Mouse (Mus musculus) intestine, embryonic 14.5 days (tissue): ENCODE data around the gene Actrt2. TPM values are rescaled to one million over a fixed set of nuclear protein-coding genes. Genes with fewer than 3 reads are reported as not detected.

Source experiments
- ATAC-seq: fragments of 200-750 bp; cut with Nextera tagmentation; replicated peaks from 2 replicates; pipeline ENCODE4 v1.8.0; 2017; ENCODE audit warnings: low read depth, moderate number of reproducible peaks, moderate TSS enrichment, moderate library complexity; ENCODE audit not compliant: low FRiP score, low TSS enrichment
- DNase-seq: peaks from one replicate; pipeline ENCODE4 v3.0.0-alpha.2; 2018; ENCODE audit warnings: low spot score
- H3K27ac ChIP-seq: fragments of 300-500 bp; sonication (generic); 2 replicates; pipeline ENCODE4 v1.5.1; 2014; ENCODE audit warnings: low read depth, mild to moderate bottlenecking, control low read depth
- H3K27me3 ChIP-seq: fragments of 300-500 bp; sonication (generic); replicated peaks from 2 replicates; pipeline ENCODE4 v1.6.1; 2014; ENCODE audit warnings: low read length, control low read depth; ENCODE audit not compliant: control insufficient read depth, insufficient read depth
- H3K36me3 ChIP-seq: fragments of 300-500 bp; sonication (generic); 2 replicates; pipeline ENCODE4 v1.6.1; 2014; ENCODE audit warnings: low read length, control low read depth; ENCODE audit not compliant: control insufficient read depth, insufficient read depth
- H3K4me1 ChIP-seq: fragments of 300-500 bp; sonication (generic); replicated peaks from 2 replicates; pipeline ENCODE4 v1.6.1; 2014; ENCODE audit warnings: low read length, control low read depth, mixed read lengths; ENCODE audit not compliant: control insufficient read depth, insufficient read depth
- H3K4me2 ChIP-seq: fragments of 300-500 bp; sonication (generic); 2 replicates; pipeline ENCODE4 v1.6.1; 2014; ENCODE audit warnings: low read length
- H3K4me3 ChIP-seq: fragments of 300-500 bp; sonication (generic); 2 replicates; pipeline ENCODE4 v1.5.1; 2014; ENCODE audit warnings: low read depth, low read length, control low read depth, mixed read lengths
- H3K9ac ChIP-seq: fragments of 300-500 bp; sonication (generic); 2 replicates; pipeline ENCODE4 v1.6.1; 2014; ENCODE audit warnings: mild to moderate bottlenecking, low read length
- H3K9me3 ChIP-seq: fragments of 300-500 bp; sonication (generic); 2 replicates; pipeline ENCODE4 v1.6.1; 2016; ENCODE audit warnings: low read length, control low read depth; ENCODE audit not compliant: control insufficient read depth
- WGBS: fragments of 180-500 bp; shearing (Covaris S2); extraction: QIAGEN DNeasy Blood & Tissue Kit; methylation state at CpG from one replicate; pipeline ENCODE4 v1.1.7; 2014; 5-methylcytosine and 5-hydroxymethylcytosine counted together
- polyA plus RNA-seq: library from polyadenylated mRNA; unstranded; fragments of >200 nt; fragmentation: Nextera tagmentation; extraction: Ambion mirVana; gene quantifications from 2 replicates; pipeline ENCODE4 v1.2.1, GENCODE M21; 2014

The Actrt2 gene
- polyA plus RNA-seq, 1 experiment from 2014 or later: not detected

DNA sequence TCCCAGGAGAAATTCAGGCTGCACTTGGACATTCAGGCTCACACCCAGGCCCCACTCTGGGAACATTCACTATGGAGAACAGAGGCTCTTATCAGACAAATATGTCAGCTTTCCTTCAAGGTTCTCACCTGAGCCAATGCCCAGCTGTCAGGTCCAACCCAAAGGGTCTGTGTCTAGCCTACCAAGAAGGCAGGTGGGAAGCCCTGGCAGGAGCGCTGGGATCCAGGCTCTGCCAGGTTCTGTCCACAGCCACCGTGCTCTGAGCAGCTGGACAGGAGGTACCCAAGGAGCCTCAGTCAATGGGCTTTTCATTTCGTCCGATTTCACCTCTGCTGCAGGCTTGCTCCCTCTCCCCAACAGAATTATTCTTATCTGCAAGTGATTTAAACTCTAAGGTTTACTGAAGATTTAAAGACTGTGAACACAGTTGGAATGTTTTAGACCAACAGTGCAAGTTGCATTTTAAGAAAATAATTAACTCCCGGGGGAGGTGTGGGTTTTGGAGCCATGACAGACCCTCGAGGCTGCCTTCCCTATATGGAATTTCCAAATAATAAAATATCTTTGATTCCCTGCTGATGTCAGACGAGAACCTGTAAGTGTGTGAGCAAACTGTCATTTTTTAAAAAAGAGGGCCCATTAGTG is 35.9 kb upstream of the Actrt2 start:
- H3K4me1 ChIP-seq: no peaks in the 10 kb centered on the region
- H3K27ac ChIP-seq: no peak overlapping the region
- ATAC-seq (no peak), DNase-seq (peak; percentile 40)
- H3K9ac ChIP-seq: no peak overlapping the region
- no peak overlapping the region for H3K4me2 ChIP-seq
- no peaks in the 10 kb centered on the region for H3K27me3 ChIP-seq
- no peaks in the 10 kb centered on the region for H3K36me3 ChIP-seq
- no peaks in the 10 kb centered on the region for H3K9me3 ChIP-seq
- WGBS: 57% methylated on average over 7 of the region's 7 CpGs
- H3K4me3 ChIP-seq: no peak overlapping the region

DNA sequence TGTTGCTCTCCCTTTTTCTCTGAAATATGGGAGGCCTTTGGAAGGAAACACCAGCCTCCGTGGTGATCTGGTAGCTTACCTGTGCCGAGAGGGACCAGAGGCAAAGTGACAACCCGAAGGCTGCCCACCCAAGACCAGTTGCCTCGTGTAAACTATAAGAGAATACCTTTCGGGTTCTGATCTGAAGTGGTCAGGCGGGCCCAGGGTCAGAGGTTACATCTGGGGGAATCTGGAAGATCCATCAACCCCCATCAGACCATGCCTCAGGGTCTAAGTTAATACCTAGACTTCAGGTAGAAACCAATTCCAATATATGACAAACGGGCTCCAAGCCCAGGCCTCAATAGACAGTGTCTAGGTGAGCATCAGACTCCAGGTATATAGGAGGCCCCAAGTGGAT is 35.3 kb upstream of the Actrt2 start:
- peak; percentile 44 for DNase-seq
- no peak overlapping the region for H3K4me3 ChIP-seq
- no peak overlapping the region for H3K27ac ChIP-seq
- ATAC-seq: no peak
- WGBS: 86% methylated on average over 7 of the region's 7 CpGs
- H3K36me3 ChIP-seq: no peaks in the 10 kb centered on the region
- no peak overlapping the region for H3K4me2 ChIP-seq
- no peak overlapping the region for H3K9ac ChIP-seq
- H3K27me3 ChIP-seq: no peaks in the 10 kb centered on the region
- no peaks in the 10 kb centered on the region for H3K4me1 ChIP-seq
- H3K9me3 ChIP-seq: no peaks in the 10 kb centered on the region

DNA sequence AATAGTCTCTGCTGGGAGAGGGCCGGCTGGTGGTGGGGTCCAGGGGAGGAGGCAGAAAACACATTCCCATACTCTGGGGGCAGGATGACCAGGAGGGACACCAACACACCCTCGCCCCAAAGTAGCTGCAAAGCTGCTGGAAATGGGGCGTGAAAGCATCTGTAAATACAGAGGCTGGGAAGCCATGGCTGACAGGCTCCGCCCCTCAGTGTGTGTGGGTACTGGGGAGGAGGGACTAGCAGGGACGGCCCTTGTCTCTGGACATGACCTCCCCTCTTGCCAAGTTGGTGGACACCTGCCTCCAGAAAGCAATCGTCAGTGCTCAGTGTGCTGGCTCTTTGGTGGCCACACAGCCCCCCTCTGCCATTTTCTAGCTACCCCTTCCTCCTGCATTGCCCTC is 34.5 kb upstream of the Actrt2 start:
- H3K4me2 ChIP-seq: no peak overlapping the region
- 56% methylated on average over 6 of the region's 6 CpGs for WGBS
- H3K9me3 ChIP-seq: no peaks in the 10 kb centered on the region
- no peaks in the 10 kb centered on the region for H3K4me1 ChIP-seq
- H3K27me3 ChIP-seq: no peaks in the 10 kb centered on the region
- no peaks in the 10 kb centered on the region for H3K36me3 ChIP-seq
- ATAC-seq (no peak), DNase-seq (peak; percentile 38)
- no peak overlapping the region for H3K4me3 ChIP-seq
- no peak overlapping the region for H3K9ac ChIP-seq
- no peak overlapping the region for H3K27ac ChIP-seq

DNA sequence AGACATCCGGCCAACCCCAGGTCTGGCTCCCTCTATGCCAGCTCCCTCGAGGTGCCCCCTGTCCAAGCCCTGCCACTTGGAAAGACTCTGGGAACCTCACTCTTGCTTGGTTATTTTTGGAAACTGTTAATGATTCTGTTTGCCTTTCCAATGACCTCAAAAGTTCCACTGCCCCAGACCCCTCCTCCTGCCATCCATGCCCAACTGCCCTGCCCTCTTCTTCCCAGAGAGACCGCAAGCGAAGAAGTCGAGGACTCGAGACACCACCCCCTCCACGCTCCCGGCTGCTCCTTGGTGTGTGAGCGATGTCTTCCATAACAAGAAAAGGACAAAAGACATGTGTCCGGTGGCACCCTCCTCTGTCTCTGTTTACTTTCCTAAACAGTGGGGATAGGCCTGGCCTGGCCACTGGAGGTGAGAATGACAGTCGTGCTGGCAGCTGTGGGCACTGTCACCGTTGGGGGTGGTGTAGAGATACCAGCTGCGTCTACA is 33.3 kb upstream of the Actrt2 start:
- peak; percentile 35 for DNase-seq

DNA sequence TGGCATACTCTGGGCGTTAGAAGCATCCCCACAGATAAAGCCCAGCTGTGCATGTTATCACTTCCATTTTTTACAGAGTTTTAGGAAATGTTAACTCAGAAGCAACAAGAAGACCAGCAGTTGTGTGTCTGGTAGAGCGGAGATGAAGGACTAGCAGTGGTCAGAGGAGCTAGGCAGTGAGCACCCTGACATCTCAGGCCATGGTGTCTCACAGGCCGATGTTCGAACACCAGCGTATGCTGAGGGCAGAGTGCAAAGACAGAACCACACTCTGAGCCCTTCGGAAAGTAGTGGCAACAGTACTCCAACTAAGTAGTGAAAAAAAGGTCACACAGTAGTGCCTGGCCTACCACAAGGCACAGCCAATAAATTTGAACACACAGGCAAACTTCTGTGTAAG is 32.8 kb upstream of the Actrt2 start:
- Histone ChIP-seq H3K4me3 (no peak overlapping the region), H3K4me2 (no peak overlapping the region), H3K27me3 (no peaks in the 10 kb centered on the region), H3K9ac (no peak overlapping the region), H3K36me3 (no peaks in the 10 kb centered on the region), H3K27ac (no peak overlapping the region), H3K4me1 (no peaks in the 10 kb centered on the region), H3K9me3 (no peaks in the 10 kb centered on the region)
- ATAC-seq: no peak
- DNase-seq: peak; percentile 27
- 90% methylated on average over 6 of the region's 6 CpGs for WGBS

More for the DNA sequence above, 33.3 kb upstream of the Actrt2 start:
- H3K9ac ChIP-seq: no peak overlapping the region
- H3K27ac ChIP-seq: no peak overlapping the region
- no peaks in the 10 kb centered on the region for H3K27me3 ChIP-seq
- no peak overlapping the region for H3K4me3 ChIP-seq
- no peak for ATAC-seq
- H3K9me3 ChIP-seq: no peaks in the 10 kb centered on the region
- no peaks in the 10 kb centered on the region for H3K36me3 ChIP-seq
- no peak overlapping the region for H3K4me2 ChIP-seq
- no peaks in the 10 kb centered on the region for H3K4me1 ChIP-seq
- 79% methylated on average over 13 of the region's 13 CpGs for WGBS

DNA sequence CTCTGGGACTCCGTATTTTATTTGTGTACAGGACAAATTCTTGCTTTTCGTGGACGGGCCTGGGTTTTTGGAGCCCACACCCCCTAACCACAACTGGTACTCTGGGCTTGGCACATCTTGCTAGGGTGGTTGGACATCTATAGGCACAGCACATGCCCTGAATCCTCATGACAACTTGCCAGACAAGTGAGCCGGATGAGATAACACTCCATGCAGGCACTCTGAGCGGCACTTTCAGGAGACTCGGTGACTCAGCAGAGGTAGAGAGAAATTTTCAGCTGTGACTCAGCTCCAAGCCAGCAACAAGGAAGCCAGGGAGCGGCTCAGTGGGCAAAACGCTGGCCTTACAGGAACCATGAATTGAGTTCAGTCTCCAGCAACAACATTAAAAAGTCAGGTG is 31.6 kb upstream of the Actrt2 start:
- Histone ChIP-seq H3K9ac (no peak overlapping the region), H3K4me3 (no peak overlapping the region), H3K9me3 (no peaks in the 10 kb centered on the region), H3K27me3 (no peaks in the 10 kb centered on the region), H3K4me1 (no peaks in the 10 kb centered on the region), H3K27ac (no peak overlapping the region), H3K36me3 (no peaks in the 10 kb centered on the region), H3K4me2 (no peak overlapping the region)
- WGBS: 76% methylated on average over 8 of the region's 8 CpGs
- no peak for ATAC-seq
- no peak for DNase-seq

DNA sequence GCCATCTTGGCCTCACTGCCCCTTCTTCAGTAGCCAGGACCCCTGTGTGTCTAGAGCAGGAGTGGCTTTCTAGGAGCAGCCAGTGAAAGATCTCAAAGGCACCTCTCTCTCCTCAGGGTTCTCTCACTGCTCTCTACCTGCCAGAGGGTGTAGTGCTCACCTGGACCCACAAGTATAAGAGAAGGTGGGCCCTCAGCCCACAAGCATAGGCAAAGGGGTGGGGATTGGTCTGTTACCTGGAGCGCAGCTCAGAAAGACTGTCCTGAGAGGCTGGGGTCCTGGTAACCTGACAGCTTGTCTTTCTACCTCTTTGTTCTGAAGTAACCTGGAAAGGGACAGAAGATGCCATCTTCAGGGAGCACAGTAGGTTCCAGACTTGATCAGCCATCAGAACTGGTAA is 31.0 kb upstream of the Actrt2 start:
- Histone ChIP-seq H3K4me2 (no peak overlapping the region), H3K4me3 (no peak overlapping the region), H3K9me3 (no peaks in the 10 kb centered on the region), H3K4me1 (no peaks in the 10 kb centered on the region), H3K9ac (no peak overlapping the region), H3K27me3 (no peaks in the 10 kb centered on the region), H3K36me3 (no peaks in the 10 kb centered on the region), H3K27ac (no peak overlapping the region)
- no peak for DNase-seq
- 100% methylated on average over 1 of the region's 1 CpGs for WGBS
- no peak for ATAC-seq

DNA sequence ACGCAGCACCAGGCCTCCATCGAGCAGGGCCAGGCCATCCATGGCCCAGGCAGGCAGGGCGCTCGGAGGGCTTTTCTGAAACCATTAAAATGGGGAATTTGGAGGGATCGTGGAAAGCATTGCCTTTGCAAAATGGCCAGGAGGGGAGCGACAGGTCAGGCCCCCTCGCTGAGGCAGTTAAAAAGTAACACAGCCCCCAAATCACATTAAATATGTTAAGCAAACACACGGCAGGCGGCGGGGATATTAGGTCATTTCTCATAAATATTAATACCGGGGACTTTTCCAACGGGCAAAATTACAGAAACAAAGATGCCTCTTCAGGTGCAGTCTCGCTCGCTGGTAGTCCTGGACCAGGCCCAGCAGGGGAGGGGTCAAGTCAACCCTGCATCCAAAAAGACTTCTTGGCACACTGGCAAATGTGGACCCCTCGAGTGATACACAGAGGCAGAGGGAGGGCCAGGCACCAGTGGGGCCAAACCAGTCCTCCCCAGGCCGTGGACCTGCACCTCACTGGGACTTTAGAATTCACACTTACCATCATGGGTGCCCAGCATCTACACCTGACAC is 30.4 kb upstream of the Actrt2 start:
- no peaks in the 10 kb centered on the region for H3K4me1 ChIP-seq
- no peak overlapping the region for H3K9ac ChIP-seq
- DNase-seq: no peak
- 76% methylated on average over 16 of the region's 16 CpGs for WGBS
- no peak overlapping the region for H3K4me2 ChIP-seq
- no peak for ATAC-seq
- H3K27me3 ChIP-seq: no peaks in the 10 kb centered on the region
- H3K36me3 ChIP-seq: no peaks in the 10 kb centered on the region
- H3K4me3 ChIP-seq: no peak overlapping the region
- H3K27ac ChIP-seq: no peak overlapping the region
- H3K9me3 ChIP-seq: no peaks in the 10 kb centered on the region

DNA sequence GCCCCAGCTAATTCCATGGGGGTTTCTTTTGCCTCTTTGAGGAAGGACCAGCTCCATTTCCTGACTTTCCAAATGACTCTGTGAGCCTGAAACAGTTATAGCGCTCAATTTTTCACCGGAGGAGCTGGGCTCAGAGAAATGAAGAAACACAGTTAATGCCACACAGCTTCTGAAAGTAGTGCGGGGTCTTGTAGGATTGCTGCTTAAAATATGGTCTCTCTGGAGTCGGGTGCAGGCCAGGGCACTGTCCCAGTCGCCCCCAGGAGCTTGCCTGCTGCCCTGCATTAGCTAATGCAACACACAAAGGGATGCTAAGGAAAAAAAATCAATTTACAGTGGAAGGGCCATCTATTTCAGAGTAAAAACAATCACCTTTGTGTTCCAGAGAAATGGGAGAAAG is 29.8 kb upstream of the Actrt2 start:
- no peaks in the 10 kb centered on the region for H3K27me3 ChIP-seq
- no peaks in the 10 kb centered on the region for H3K4me1 ChIP-seq
- H3K4me2 ChIP-seq: no peak overlapping the region
- DNase-seq (no peak), ATAC-seq (no peak)
- no peak overlapping the region for H3K4me3 ChIP-seq
- no peaks in the 10 kb centered on the region for H3K36me3 ChIP-seq
- WGBS: 82% methylated on average over 5 of the region's 5 CpGs
- no peak overlapping the region for H3K9ac ChIP-seq
- no peaks in the 10 kb centered on the region for H3K9me3 ChIP-seq
- H3K27ac ChIP-seq: no peak overlapping the region
